30 mouse cellular contexts compared by ENCODE assay signal in genomic region chr17:84408731-84409130, GRCm38 (mm10). TPM values are rescaled to one million over a fixed set of nuclear protein-coding genes. Genes with fewer than 3 reads are reported as not detected.
DNase-seq lines count a peak whose midpoint lies in the region; ATAC-seq and TF ChIP-seq lines count a peak whose summit lies in the region.
"Had no signal": no experiment of that assay in that cellular context is flagged by ENCODE, and none has a peak within 500 bp of the region (broad histone marks: within the 10 kb centered on the region; RNA-seq: fewer than 3 reads in every experiment).

No protein-coding gene starts in this region.

- no peak for TF ChIP-seq CTCF in forebrain, postnatal 0 days (IDR thresholded peaks at IDR 0.05; ENCODE audit: low read depth)
- no peak for TF ChIP-seq CTCF in lung, adult 2 months (IDR thresholded peaks at IDR 0.05; ENCODE audit: insufficient read depth, low read length)

- H3K27me3 ChIP-seq in splenic B cell, adult 2 months (ENCODE audit: control insufficient read depth, insufficient read depth, low read length, poor library complexity, severe bottlenecking), result no peaks in the 10 kb centered on the region
- H3K27me3 ChIP-seq in forebrain, postnatal 0 days (ENCODE audit: insufficient read depth, low read length), result no peaks in the 10 kb centered on the region
- H3K27me3 ChIP-seq: embryonic facial prominence, embryonic 13.5 days; heart, embryonic 12.5 days; hindbrain, embryonic 15.5 days; intestine, embryonic 15.5 days; limb, embryonic 13.5 days; midbrain, embryonic 15.5 days; neural tube, embryonic 12.5 days; stomach, embryonic 15.5 days had no signal

- no peak overlapping the region for H3K27ac ChIP-seq in forebrain, postnatal 0 days (ENCODE audit: low read depth, low read length)
- H3K27ac ChIP-seq: embryonic facial prominence, embryonic 13.5 days; heart, adult 2 months; hindbrain, embryonic 15.5 days; intestine, embryonic 15.5 days; layer of hippocampus, adult 2 months; left cerebral cortex, adult 2 months; limb, embryonic 13.5 days; midbrain, embryonic 15.5 days; neural tube, embryonic 12.5 days; stomach, embryonic 15.5 days had no signal

- no peaks in the 10 kb centered on the region for H3K4me1 ChIP-seq in forebrain, postnatal 0 days (ENCODE audit: insufficient read depth)
- no peaks in the 10 kb centered on the region; the same call in 1 of the 2 replicates for H3K4me1 ChIP-seq in lung, adult 2 months (ENCODE audit: control insufficient read depth, insufficient read depth, low read length)
- H3K4me1 ChIP-seq: embryonic facial prominence, embryonic 13.5 days; heart, embryonic 12.5 days; hindbrain, embryonic 15.5 days; limb, embryonic 13.5 days; midbrain, embryonic 15.5 days; neural tube, embryonic 12.5 days; stomach, embryonic 15.5 days had no signal

- H3K36me3 ChIP-seq in splenic B cell, adult 2 months (ENCODE audit: control insufficient read depth, insufficient read depth, low read length, poor library complexity, severe bottlenecking), result 0 out of 2 replicates have a peak, but pooled peaks cover 2% of the 10 kb centered on the region
- no peaks in the 10 kb centered on the region for H3K36me3 ChIP-seq in forebrain, postnatal 0 days (ENCODE audit: insufficient read depth)
- H3K36me3 ChIP-seq: hindbrain, embryonic 15.5 days; midbrain, embryonic 15.5 days; neural tube, embryonic 12.5 days had no signal

- no peaks in the 10 kb centered on the region for H3K9me3 ChIP-seq in forebrain, postnatal 0 days (ENCODE audit: low read length)
- H3K9me3 ChIP-seq: embryonic facial prominence, embryonic 13.5 days; heart, embryonic 12.5 days; hindbrain, embryonic 15.5 days; intestine, embryonic 15.5 days; limb, embryonic 13.5 days; midbrain, embryonic 15.5 days; neural tube, embryonic 12.5 days; stomach, embryonic 15.5 days had no signal

- ATAC-seq in activated CD4-positive, CD25-positive, alpha-beta regulatory T cell, adult 4 months, result peak; percentile 79
- ATAC-seq in inflammation-experienced regulatory T-cells, adult 6 months, result peak; percentile 65
- ATAC-seq in forebrain, postnatal 0 days, result no peak
- ATAC-seq: intestine, embryonic 15.5 days; lung, postnatal 0 days; midbrain, embryonic 15.5 days had no signal

- H3K4me3 ChIP-seq in forebrain, postnatal 0 days (ENCODE audit: low read depth, low read length), result no peak overlapping the region
- no peak overlapping the region for H3K4me3 ChIP-seq in lung, adult 2 months (replicated peaks; ENCODE audit: extremely low read depth, low read depth, low read length)
- H3K4me3 ChIP-seq: embryonic facial prominence, embryonic 13.5 days; heart, adult 2 months; heart, embryonic 12.5 days; hindbrain, embryonic 15.5 days; intestine, embryonic 15.5 days; layer of hippocampus, adult 2 months; left cerebral cortex, adult 2 months; limb, embryonic 13.5 days; midbrain, embryonic 15.5 days; myocyte; neural tube, embryonic 12.5 days; stomach, embryonic 15.5 days had no signal

- WGBS in forebrain, postnatal 0 days, result 65% methylated on average over 1 of the region's 1 CpGs
- 67% methylated on average over 1 of the region's 1 CpGs for WGBS in lung, adult 2 months

- DNase-seq in CD4-positive, CD25-positive, alpha-beta regulatory T cell, adult 2 months (ENCODE audit: low read depth, low spot score), result peak; percentile 47
- peak; percentile 32 for DNase-seq in splenic B cell, adult 2 months (ENCODE audit: low read depth, low spot score)
- DNase-seq in embryo, embryonic 11 days, result no peak
- DNase-seq in forebrain, postnatal 0 days, result no peak
- DNase-seq in lung, adult 2 months, result no peak
- DNase-seq: adrenal gland, postnatal 10 days; B cell, adult 2 months; cerebellum, adult 11 months; cerebellum, adult 9-11 months; gastrocnemius, postnatal 25 days; heart, adult 2 months; kidney, adult 2 months; kidney, postnatal 36 days; lung, postnatal 4 days; right cerebral cortex, postnatal 4 days had no signal

- no peak overlapping the region for H3K9ac ChIP-seq in forebrain, postnatal 0 days
- H3K9ac ChIP-seq: embryonic facial prominence, embryonic 13.5 days; heart, embryonic 12.5 days; hindbrain, embryonic 15.5 days; intestine, embryonic 15.5 days; limb, embryonic 13.5 days; midbrain, embryonic 15.5 days; neural tube, embryonic 12.5 days; stomach, embryonic 15.5 days had no signal

- no peak for TF ChIP-seq POLR2A in lung, adult 2 months (IDR thresholded peaks at IDR 0.05; ENCODE audit: borderline replicate concordance, extremely low read depth, low read depth, low read length)

- no peak overlapping the region for H3K4me2 ChIP-seq in forebrain, postnatal 0 days (ENCODE audit: low read depth)
- H3K4me2 ChIP-seq: embryonic facial prominence, embryonic 13.5 days; heart, embryonic 12.5 days; hindbrain, embryonic 15.5 days; intestine, embryonic 15.5 days; limb, embryonic 13.5 days; liver, embryonic 11.5 days; midbrain, embryonic 15.5 days; neural tube, embryonic 12.5 days; stomach, embryonic 15.5 days had no signal

RNA-seq across cellular contexts. Expression of gene Thada, which starts 57.3 kb away (rescaled TPM):
- 10 to 100 TPM; 53.7 to 64.8 TPM for polyA plus RNA-seq in activated CD4-positive, CD25-positive, alpha-beta regulatory T cell, adult 4 months (2017; shearing (Covaris generic))
- 100 to 1,000 TPM in 2 of 3 experiments, 10 to 100 TPM in 1; 19.3 to 113 (median 105) TPM for polyA plus RNA-seq in inflammation-experienced regulatory T-cells, adult 6 months (2017; shearing (Covaris generic))
- 15.7 and 19.2 TPM in 2 replicates for total RNA-seq in forebrain, postnatal 0 days (2014; rRNA removed)
- polyA plus RNA-seq in forebrain, postnatal 0 days (2015; fragmentation: Nextera tagmentation; extraction: Ambion mirVana), result 1.6 and 2.6 TPM in 2 replicates
- polyA plus RNA-seq in lung, adult 2 months (2012; rRNA removed), result 10.9 and 12.8 TPM in 2 replicates

Comparison
In these comparisons a context has a peak if more than half of its experiments do, and no peak if none do; other contexts are left out.
1. DNase-seq: peak in CD4-positive, CD25-positive, alpha-beta regulatory T cell, adult 2 months (single experiment) and splenic B cell, adult 2 months (single experiment); none in embryo, embryonic 11 days (single experiment), forebrain, postnatal 0 days (single experiment) and lung, adult 2 months (single experiment).